Mouse (Mus musculus): ENCODE data around the gene Ezh1.

Ezh1 gene

GRCm38 (mm10) chr11:101142215-101142967 is 83.9 kb downstream of the Ezh1 start:
- DNase-seq, result no peak
